Mouse (Mus musculus) right cerebral cortex, adult 2 months (tissue): Measurements from ENCODE around the gene Erc1.

Experiments
- DNase-seq, 2 experiments: peaks; one replicate each; pipeline ENCODE4 v3.0.0; 2021 to 2022; ENCODE audit warnings: low spot score in 2 of 2

Gene Erc1

GRCm38 (mm10) chr6:119526498-119526897 lies 321.5 kb downstream of the Erc1 start:
- no peak for DNase-seq

DNA sequence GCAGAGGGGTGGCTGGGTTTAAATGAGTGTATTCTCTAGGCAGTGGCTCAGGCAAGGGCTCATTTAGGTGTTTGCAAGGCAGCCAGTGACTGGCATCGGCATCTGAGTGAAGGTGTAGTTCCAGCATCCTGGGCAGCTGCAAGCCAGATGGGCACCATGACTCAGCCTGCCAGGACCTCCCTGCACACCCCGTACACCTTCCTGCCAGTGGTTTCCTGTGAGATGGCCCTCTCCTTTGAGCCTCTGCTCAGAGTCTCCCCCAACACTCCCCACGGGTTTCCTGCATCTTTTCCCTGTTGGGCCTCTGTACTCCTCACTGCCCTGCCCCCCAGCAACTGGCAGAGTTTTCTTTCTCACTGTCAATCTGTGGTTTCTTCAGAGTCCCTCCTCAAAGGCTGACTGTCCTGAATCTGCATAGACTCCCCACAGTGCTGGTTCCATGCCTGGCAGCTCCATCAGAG lies 326.0 kb downstream of the Erc1 start:
- peak; percentile 48 to 49 for DNase-seq

- DNase-seq, result peak; percentile 38 to 58
These were observed 326.5 kb downstream of the Erc1 start for GRCm38 (mm10) chr6:119521482-119521900.
